In the genomic region with DNA sequence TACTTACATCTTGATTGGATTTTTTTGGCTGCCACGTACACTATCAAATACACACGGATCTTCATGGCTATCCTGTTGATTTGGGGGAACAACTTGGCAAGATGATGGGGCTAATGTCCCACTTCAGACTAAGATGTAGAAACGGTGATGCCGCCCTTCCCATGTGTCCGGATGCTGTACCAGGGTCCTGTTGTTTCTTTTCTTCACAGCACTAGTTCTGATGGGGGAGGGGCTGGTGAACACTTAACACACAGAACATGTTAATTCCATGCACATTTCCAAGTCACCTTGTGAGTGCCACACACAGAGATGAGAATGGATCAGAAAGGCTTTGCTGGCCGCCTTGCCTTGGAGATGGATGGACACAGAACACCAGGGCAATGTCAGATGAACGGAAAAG, we compare ENCODE assay signal across 19 mouse cellular contexts. TPM values are rescaled to one million over a fixed set of nuclear protein-coding genes. Genes with fewer than 3 reads are reported as not detected.
DNase-seq lines count a peak whose midpoint lies in the region; TF ChIP-seq lines count a peak whose summit lies in the region.
"Had no signal": no experiment of that assay in that cellular context is flagged by ENCODE, and none has a peak within 500 bp of the region (broad histone marks: within the 10 kb centered on the region; RNA-seq: fewer than 3 reads in every experiment).

No protein-coding gene starts in this region.

- no peak overlapping the region for H3K9ac ChIP-seq in heart, adult 2 months (ENCODE audit: low read depth, low read length)
- no peak overlapping the region for H3K9ac ChIP-seq in ES-Bruce4 (ENCODE audit: low read depth, poor library complexity, severe bottlenecking)
- H3K9ac ChIP-seq: embryonic facial prominence, embryonic 12.5 days; forebrain, embryonic 13.5 days had no signal

- no peaks in the 10 kb centered on the region for H3K36me3 ChIP-seq in heart, adult 2 months (ENCODE audit: control insufficient read depth, insufficient read depth, low read length)
- H3K36me3 ChIP-seq in ES-Bruce4 (ENCODE audit: control insufficient read depth, insufficient read depth, low read length, poor library complexity, severe bottlenecking): no peaks in the 10 kb centered on the region
- H3K36me3 ChIP-seq: embryonic facial prominence, embryonic 10.5 days; embryonic facial prominence, embryonic 12.5 days; G1E had no signal

- no peaks in the 10 kb centered on the region for H3K27me3 ChIP-seq in heart, adult 2 months (ENCODE audit: control insufficient read depth, insufficient read depth, low read length)
- no peaks in the 10 kb centered on the region for H3K27me3 ChIP-seq in ES-Bruce4 (ENCODE audit: control insufficient read depth, insufficient read depth, low read length, poor library complexity, severe bottlenecking)
- H3K27me3 ChIP-seq: CH12.LX; embryonic facial prominence, embryonic 12.5 days; forebrain, embryonic 13.5 days had no signal

- peaks cover 3% of the 10 kb centered on the region for H3K4me1 ChIP-seq in heart, adult 2 months (ENCODE audit: control insufficient read depth, insufficient read depth, low read length)
- peaks cover 27% of the 10 kb centered on the region for H3K4me1 ChIP-seq in ES-Bruce4 (ENCODE audit: control insufficient read depth, insufficient read depth, low read length)

- no peak overlapping the region for H3K4me3 ChIP-seq in heart, adult 2 months
- H3K4me3 ChIP-seq in ES-Bruce4 (ENCODE audit: low read depth, low read length): no peak overlapping the region
- H3K4me3 ChIP-seq: embryonic facial prominence, embryonic 10.5 days; embryonic facial prominence, embryonic 12.5 days; forebrain, embryonic 13.5 days had no signal

- no peaks in the 10 kb centered on the region for H3K79me2 ChIP-seq in heart, adult 2 months (replicated peaks; ENCODE audit: control insufficient read depth, insufficient read depth, low read length)

- no peaks in the 10 kb centered on the region; the same call in 1 of the 2 replicates for H3K9me3 ChIP-seq in ES-Bruce4 (replicated peaks; ENCODE audit: control insufficient read depth, insufficient read depth, low read length, poor library complexity, severe bottlenecking)
- H3K9me3 ChIP-seq: embryonic facial prominence, embryonic 10.5 days; embryonic facial prominence, embryonic 12.5 days; forebrain, embryonic 13.5 days; G1E had no signal

- TF ChIP-seq EP300 in heart, adult 2 months (IDR thresholded peaks at IDR 0.05; ENCODE audit: insufficient read depth, low read depth, low read length): no peak
- no peak for TF ChIP-seq EP300 in ES-Bruce4 (IDR thresholded peaks at IDR 0.05; ENCODE audit: insufficient read depth, low read depth, low read length)

- peak; percentile 83 for DNase-seq in heart, adult 11 months
- no peak for DNase-seq in heart, adult 2 months
- DNase-seq in R1 (ENCODE audit: low read depth, low spot score) (peak; percentile 51), MN1 (ENCODE audit: low spot score) (no peak)
- DNase-seq in kidney, adult 11 months: no peak
- DNase-seq: adrenal gland, adult 8-10 months; adrenal gland, postnatal 14 days; adrenal gland, postnatal 36 days; B cell, adult 2 months; cerebellum, adult 11-12 months; cerebellum, adult 2 months; cerebellum, adult 9-10 months; cerebellum, postnatal 25 days had no signal

- no peak for TF ChIP-seq POLR2A in heart, adult 2 months (IDR thresholded peaks at IDR 0.05; ENCODE audit: insufficient read depth, low read depth, low read length)
- TF ChIP-seq POLR2A in ES-Bruce4 (IDR thresholded peaks at IDR 0.05; ENCODE audit: insufficient read depth, low read length): no peak

- WGBS in heart, adult 2 months: 92% methylated on average over 7 of the region's 7 CpGs

- intact Hi-C loops in heart, adult 2 months (cut with DNase I): no loop called here

- no peak overlapping the region for H3K27ac ChIP-seq in heart, adult 2 months
- H3K27ac ChIP-seq in ES-Bruce4 (ENCODE audit: insufficient read depth, low read length): 0 out of 2 replicates have a peak overlapping the region, but pooled peaks have one; percentile 23
- H3K27ac ChIP-seq: embryonic facial prominence, embryonic 12.5 days; forebrain, embryonic 13.5 days had no signal

- TF ChIP-seq CTCF in heart, adult 2 months (IDR thresholded peaks at IDR 0.05): no peak
- TF ChIP-seq CTCF in ES-Bruce4 (IDR thresholded peaks at IDR 0.05; ENCODE audit: low read depth, low read length): no peak

RNA-seq across cellular contexts. Expression of a gene that starts 56.5 kb away (rescaled TPM):
- 10 to 100 TPM; 19.4 to 25.1 TPM for total RNA-seq in heart, adult 2 months (2021)
- polyA plus RNA-seq in heart, adult 2 months (2012; rRNA removed): 18.5 and 27.2 TPM in 2 replicates
- 59.6 and 60.7 TPM in 2 replicates for polyA plus RNA-seq in ES-Bruce4 (2011; ENCODE audit: insufficient read depth, insufficient read length, low read depth, missing spikeins)
- total RNA-seq: CH12.LX had no signal
- polyA plus RNA-seq: G1E had no signal

Comparison
In these comparisons a context has a peak if more than half of its experiments do, and no peak if none do; other contexts are left out.
1. DNase-seq: peak in heart, adult 11 months (single experiment) and R1 (single experiment); none in heart, adult 2 months (0 of 2), MN1 (single experiment) and kidney, adult 11 months (single experiment).